Mouse (Mus musculus): ENCODE data around the gene Hsd11b1.

- TF ChIP-seq EP300 (optimal IDR thresholded peaks at IDR 0.05) (no peak), CTCF (IDR thresholded peaks at IDR 0.05; ENCODE audit: low read depth) (no peak)
Measured at GRCm38 (mm10) chr1:193194416-193195140, 69.3 kb downstream of the Hsd11b1 start.
